Mouse (Mus musculus) stomach, adult 2 months (tissue): ENCODE data around the gene Alkbh2. TPM values are rescaled to one million over a fixed set of nuclear protein-coding genes. Genes with fewer than 3 reads are reported as not detected.

Experiments used
- polyA plus RNA-seq: library from polyadenylated mRNA; depleted of rRNA; stranded (reverse); fragments of >200 nt; gene quantifications from 2 replicates; pipeline ENCODE4 v1.2.3, GENCODE M21; 2012; rRNA removed

Gene Alkbh2
- 4.9 and 6.8 TPM in 2 replicates for polyA plus RNA-seq

GRCm38 (mm10) chr5:114127374-114128349 is at the start of gene Alkbh2:
Gene Alkbh2 (minus strand): TSS chr5:114128218.

DNA sequence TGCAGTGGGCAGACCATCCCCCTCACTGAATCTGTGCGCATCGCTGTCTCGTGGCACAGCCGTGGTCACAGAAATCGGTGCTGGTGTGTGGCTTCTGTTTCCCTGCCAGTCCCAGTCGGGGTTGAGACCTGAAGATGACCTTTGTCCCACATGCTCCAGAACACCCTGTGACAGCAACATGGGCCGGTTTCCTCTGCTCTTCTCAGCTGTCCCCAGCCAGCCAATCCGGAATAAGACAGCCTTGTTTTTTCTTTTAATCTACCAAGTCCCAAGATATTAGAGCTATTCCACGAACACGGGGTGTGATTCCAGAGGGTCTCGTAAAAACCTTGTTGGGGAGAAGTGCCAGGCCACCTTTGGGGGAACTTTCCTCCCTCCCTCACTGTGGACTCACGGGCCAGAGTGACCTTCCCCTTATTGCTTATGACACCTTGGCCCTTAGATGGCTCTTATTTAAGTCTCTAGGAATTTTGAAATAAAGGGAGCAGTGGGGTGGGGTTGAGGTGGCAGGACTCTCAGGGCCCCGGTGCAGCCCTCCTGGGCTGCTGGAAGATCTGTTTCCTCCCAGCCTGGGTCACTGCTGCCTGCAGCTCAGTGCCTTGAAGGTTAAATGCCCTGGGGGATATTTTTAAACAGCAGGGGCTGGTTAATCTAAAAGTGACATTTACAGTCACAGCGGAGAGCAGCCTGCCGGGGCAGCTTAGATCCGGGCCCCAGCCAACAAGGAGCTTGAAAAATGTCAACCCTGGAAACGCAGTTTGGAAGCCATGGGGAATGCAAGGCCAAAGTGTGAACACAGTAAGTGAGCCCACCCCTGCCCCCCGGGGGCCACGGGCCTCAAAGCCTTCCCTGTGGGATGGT is 18.2 kb upstream of the Alkbh2 start, which contains the start of gene Acacb:
Gene Acacb (plus strand): TSS at position 508 of the 861 bp plus-strand sequence.

GRCm38 (mm10) chr5:114130211-114130605 is 2.2 kb upstream of the Alkbh2 start, which contains the start of gene Ung:
Gene Ung (plus strand): TSS chr5:114130386.

DNA sequence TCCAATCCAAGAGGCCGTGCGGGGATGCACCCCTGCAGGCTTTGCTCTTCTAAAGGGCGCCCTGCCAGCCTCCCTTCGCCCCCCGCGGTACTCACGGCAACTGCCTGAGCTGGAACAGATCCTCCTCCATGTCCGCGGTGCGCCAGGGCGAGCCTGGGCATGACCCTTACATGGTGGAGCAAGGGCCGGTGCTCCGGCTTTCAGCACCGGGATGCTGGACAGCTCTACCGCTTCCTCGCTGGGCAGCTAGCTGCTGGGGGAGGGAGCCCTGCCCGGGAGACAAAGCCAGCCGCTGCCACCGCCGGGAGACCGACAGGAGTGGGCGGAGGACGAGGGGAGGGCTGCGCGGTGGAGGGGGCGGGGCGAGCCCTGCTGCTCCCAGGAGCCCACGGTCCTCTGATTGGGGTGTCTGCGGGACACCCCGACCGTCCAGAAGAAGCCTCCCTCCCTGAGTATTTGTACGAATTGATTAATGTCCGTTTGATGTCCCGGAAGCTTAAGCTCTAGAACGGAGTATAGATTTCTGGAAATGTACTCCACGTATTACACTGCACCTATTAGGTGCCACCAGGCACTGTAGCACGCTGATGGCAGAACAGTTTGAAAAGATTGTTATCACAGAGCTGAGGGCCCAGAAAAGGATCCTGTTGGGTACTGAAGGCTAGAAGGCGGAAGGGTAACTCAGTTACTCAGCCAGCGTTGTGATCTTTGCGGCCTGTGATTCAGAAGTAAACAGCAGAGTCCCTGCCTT is 36.8 kb downstream of the Alkbh2 start, which contains the start of gene Svop:
Gene Svop (minus strand): TSS at position 514 of the 751 bp plus-strand sequence.

Other genes with a start within 250 kb of the Alkbh2 start
- gene Coro1c, start 219.5 kb downstream of the Alkbh2 start, polyA plus RNA-seq, result 39.2 and 44.7 TPM in 2 replicates
- gene Ssh1, start 134.3 kb downstream of the Alkbh2 start, polyA plus RNA-seq, result 4.1 and 4.8 TPM in 2 replicates
- not detected in 2 replicates for gene Dao, start 124.5 kb downstream of the Alkbh2 start, polyA plus RNA-seq
- 6.8 and 8.5 TPM in 2 replicates for gene Usp30, start 62.8 kb downstream of the Alkbh2 start, polyA plus RNA-seq
- gene Svop, start 36.6 kb downstream of the Alkbh2 start, polyA plus RNA-seq, result 0.25 and 0.28 TPM in 2 replicates
- 3.5 and 5.4 TPM in 2 replicates for gene Ung, start 2.2 kb upstream of the Alkbh2 start, polyA plus RNA-seq
- 23.1 and 25.0 TPM in 2 replicates for gene Acacb, start 18.3 kb upstream of the Alkbh2 start, polyA plus RNA-seq
- gene Foxn4, start 145.6 kb upstream of the Alkbh2 start, polyA plus RNA-seq, result not detected in 2 replicates
- 0.14 and 1.1 TPM in 2 replicates for gene Myo1h, start 160.9 kb upstream of the Alkbh2 start, polyA plus RNA-seq